Mouse (Mus musculus) heart, adult 8-10 months (tissue): Measurements from ENCODE around the gene Btnl2. TPM values are rescaled to one million over a fixed set of nuclear protein-coding genes. Genes with fewer than 3 reads are reported as not detected.

ENCODE experiments used
- DNase-seq: peaks from one replicate; pipeline ENCODE4 v3.0.0; 2022; ENCODE audit warnings: low spot score
- total RNA-seq, 4 experiments: library from RNA; stranded (reverse); gene quantifications; 2 replicates each; pipeline ENCODE4 v1.2.4; 2022

Gene Btnl2
- total RNA-seq, 4 experiments from 2014 or later = 0.16 to 0.68 (median 0.49) TPM

GRCm38 (mm10) chr17:34347606-34348308 is 6.9 kb upstream of the Btnl2 start:
- DNase-seq = peak; percentile 60

- DNase-seq = peak; percentile 71
These were observed 5.2 kb upstream of the Btnl2 start for GRCm38 (mm10) chr17:34349429-34349828.

GRCm38 (mm10) chr17:34354940-34355339 is 318 bp downstream of the Btnl2 start:
- DNase-seq = no peak

GRCm38 (mm10) chr17:34362954-34363546 is 8.4 kb downstream of the Btnl2 start:
- DNase-seq = no peak

- DNase-seq = no peak
These were observed 9.2 kb downstream of the Btnl2 start for GRCm38 (mm10) chr17:34363676-34364310.

GRCm38 (mm10) chr17:34365031-34365430 is 10.4 kb downstream of the Btnl2 start:
- no peak for DNase-seq

GRCm38 (mm10) chr17:34370563-34370962 is 15.9 kb downstream of the Btnl2 start:
- no peak for DNase-seq

- no peak for DNase-seq
These were observed 18.6 kb downstream of the Btnl2 start for GRCm38 (mm10) chr17:34373055-34373709.

GRCm38 (mm10) chr17:34376847-34377246 is 22.2 kb downstream of the Btnl2 start, which contains the start of gene Btnl1:
Btnl1 (plus strand) TSS chr17:34377132.
- no peak for DNase-seq

GRCm38 (mm10) chr17:34377450-34378209 is 23.0 kb downstream of the Btnl2 start:
- no peak for DNase-seq

- DNase-seq = no peak
These were observed 24.1 kb downstream of the Btnl2 start for GRCm38 (mm10) chr17:34378716-34379115.

GRCm38 (mm10) chr17:34379451-34379850 is 24.8 kb downstream of the Btnl2 start:
- no peak for DNase-seq

- DNase-seq = no peak
These were observed 27.3 kb downstream of the Btnl2 start for GRCm38 (mm10) chr17:34381876-34382275.

GRCm38 (mm10) chr17:34383212-34383611 is 28.6 kb downstream of the Btnl2 start:
- DNase-seq = no peak

- DNase-seq = no peak
These were observed 30.1 kb downstream of the Btnl2 start for GRCm38 (mm10) chr17:34384699-34385098.

- no peak for DNase-seq
These were observed 32.0 kb downstream of the Btnl2 start for GRCm38 (mm10) chr17:34386656-34387055.

- no peak for DNase-seq
These were observed 33.9 kb downstream of the Btnl2 start for GRCm38 (mm10) chr17:34388513-34388912.

- no peak for DNase-seq
These were observed 36.9 kb downstream of the Btnl2 start for GRCm38 (mm10) chr17:34391507-34391906.

GRCm38 (mm10) chr17:34392321-34392720 is 37.7 kb downstream of the Btnl2 start:
- peak; percentile 40 for DNase-seq

- no peak for DNase-seq
These were observed 42.7 kb downstream of the Btnl2 start for GRCm38 (mm10) chr17:34397357-34397756.

- peak; percentile 83 for DNase-seq
These were observed 43.6 kb downstream of the Btnl2 start for GRCm38 (mm10) chr17:34398058-34398710.
